Mouse (Mus musculus): Measurements from ENCODE around the gene Pcbd2. TPM values are rescaled to one million over a fixed set of nuclear protein-coding genes. Genes with fewer than 3 reads are reported as not detected.
A peak's percentile ranks its signal among the peaks of the same experiment; 100 is the strongest.
"Not testable (repeated sequence)": the region's sequence is repeated elsewhere in the genome, so short reads cannot be mapped to it uniquely, and the experiment has no call there.

The Pcbd2 gene
- polyA plus RNA-seq, 1 experiment from 2014 or later = 15.4 TPM

- not testable (repeated sequence) for H3K9ac ChIP-seq (replicated peaks; ENCODE audit: low read length); ATAC-seq (ENCODE audit: low FRiP score, low TSS enrichment); H3K27ac ChIP-seq (replicated peaks; ENCODE audit: low read depth, low read length); H3K4me3 ChIP-seq (replicated peaks; ENCODE audit: low read depth, low read length); DNase-seq; H3K4me2 ChIP-seq (ENCODE audit: low read length); H3K27me3 ChIP-seq (ENCODE audit: control insufficient read depth, insufficient read depth, low read length); H3K9me3 ChIP-seq (ENCODE audit: control insufficient read depth, low read length)
- Histone ChIP-seq H3K36me3 (ENCODE audit: control insufficient read depth, insufficient read depth, low read length) (peaks cover 21% of the 10 kb centered on the region), H3K4me1 (ENCODE audit: control insufficient read depth, insufficient read depth, low read length) (peaks cover 16% of the 10 kb centered on the region)
- no CpG with 5 or more reads among the region's 3 CpGs for WGBS
Observed at GRCm38 (mm10) chr13:55695989-55696388, 31.2 kb upstream of the Pcbd2 start.

GRCm38 (mm10) chr13:55704301-55704700 is 22.9 kb upstream of the Pcbd2 start:
- Histone ChIP-seq H3K4me3 (replicated peaks; ENCODE audit: low read depth, low read length) (no peak overlapping the region), H3K27ac (replicated peaks; ENCODE audit: low read depth, low read length) (no peak overlapping the region), H3K36me3 (ENCODE audit: control insufficient read depth, insufficient read depth, low read length) (peaks cover 33% of the 10 kb centered on the region), H3K4me1 (ENCODE audit: control insufficient read depth, insufficient read depth, low read length) (no peaks in the 10 kb centered on the region), H3K9me3 (ENCODE audit: control insufficient read depth, low read length) (no peaks in the 10 kb centered on the region), H3K27me3 (ENCODE audit: control insufficient read depth, insufficient read depth, low read length) (no peaks in the 10 kb centered on the region), H3K9ac (replicated peaks; ENCODE audit: low read length) (no peak overlapping the region), H3K4me2 (ENCODE audit: low read length) (no peak overlapping the region)
- 86% methylated on average over 4 of the region's 4 CpGs for WGBS
- DNase-seq = no peak
- no peak for ATAC-seq (ENCODE audit: low FRiP score, low TSS enrichment)

- peaks cover 4% of the 10 kb centered on the region; the same call in 1 of the 2 replicates for H3K36me3 ChIP-seq (ENCODE audit: control insufficient read depth, insufficient read depth, low read length)
- no peak overlapping the region for H3K9ac ChIP-seq (replicated peaks; ENCODE audit: low read length)
- 92% methylated on average over 3 of the region's 3 CpGs for WGBS
- no peak for ATAC-seq (ENCODE audit: low FRiP score, low TSS enrichment)
- H3K4me2 ChIP-seq (ENCODE audit: low read length) = no peak overlapping the region
- no peak overlapping the region for H3K4me3 ChIP-seq (replicated peaks; ENCODE audit: low read depth, low read length)
- H3K27me3 ChIP-seq (ENCODE audit: control insufficient read depth, insufficient read depth, low read length) = no peaks in the 10 kb centered on the region
- H3K9me3 ChIP-seq (ENCODE audit: control insufficient read depth, low read length) = no peaks in the 10 kb centered on the region
- DNase-seq = no peak
- no peak overlapping the region for H3K27ac ChIP-seq (replicated peaks; ENCODE audit: low read depth, low read length)
- H3K4me1 ChIP-seq (ENCODE audit: control insufficient read depth, insufficient read depth, low read length) = peaks cover 16% of the 10 kb centered on the region; the same call in 1 of the 2 replicates
Observed at GRCm38 (mm10) chr13:55712846-55713245, 14.3 kb upstream of the Pcbd2 start.

GRCm38 (mm10) chr13:55714501-55715166 is 12.5 kb upstream of the Pcbd2 start, which contains the start of gene Txndc15:
TSS of gene Txndc15 (plus strand) at chr13:55714650.
- under 1% methylated on average over 63 of the region's 63 CpGs for WGBS
- H3K27me3 ChIP-seq (ENCODE audit: control insufficient read depth, insufficient read depth, low read length) = no peaks in the 10 kb centered on the region
- H3K4me2 ChIP-seq (ENCODE audit: low read length) = peak within 1 kb of the TSS; percentile 74

GRCm38 (mm10) chr13:55715167-55715512 is 12.0 kb upstream of the Pcbd2 start:
- Histone ChIP-seq H3K4me2 (ENCODE audit: low read length) (peak overlapping the region; percentile 74), H3K9me3 (ENCODE audit: control insufficient read depth, low read length) (no peaks in the 10 kb centered on the region), H3K36me3 (ENCODE audit: control insufficient read depth, insufficient read depth, low read length) (peaks cover 26% of the 10 kb centered on the region), H3K4me3 (replicated peaks; ENCODE audit: low read depth, low read length) (peak overlapping the region; percentile 91), H3K27ac (replicated peaks; ENCODE audit: low read depth, low read length) (peak overlapping the region; percentile 97), H3K27me3 (ENCODE audit: control insufficient read depth, insufficient read depth, low read length) (no peaks in the 10 kb centered on the region), H3K9ac (replicated peaks; ENCODE audit: low read length) (peak overlapping the region; percentile 92), H3K4me1 (ENCODE audit: control insufficient read depth, insufficient read depth, low read length) (peaks cover 16% of the 10 kb centered on the region; the same call in 1 of the 2 replicates)
- DNase-seq (no peak), ATAC-seq (ENCODE audit: low FRiP score, low TSS enrichment) (no peak)
- WGBS = 7% methylated on average over 5 of the region's 5 CpGs

More at GRCm38 (mm10) chr13:55714501-55715166, 12.5 kb upstream of the Pcbd2 start, which contains the start of gene Txndc15:
- no peaks in the 10 kb centered on the region for H3K9me3 ChIP-seq (ENCODE audit: control insufficient read depth, low read length)
- H3K4me1 ChIP-seq (ENCODE audit: control insufficient read depth, insufficient read depth, low read length) = peaks cover 16% of the 10 kb centered on the region; the same call in 1 of the 2 replicates
- peak within 1 kb of the TSS; percentile 92 for H3K9ac ChIP-seq (replicated peaks; ENCODE audit: low read length)
- peak within 1 kb of the TSS; percentile 97 for H3K27ac ChIP-seq (replicated peaks; ENCODE audit: low read depth, low read length)
- ATAC-seq (ENCODE audit: low FRiP score, low TSS enrichment) = peak; percentile 93
- peak; percentile 95 for DNase-seq
- peaks cover 21% of the 10 kb centered on the region for H3K36me3 ChIP-seq (ENCODE audit: control insufficient read depth, insufficient read depth, low read length)
- H3K4me3 ChIP-seq (replicated peaks; ENCODE audit: low read depth, low read length) = peak within 1 kb of the TSS; percentile 91

GRCm38 (mm10) chr13:55715908-55716510 is 11.2 kb upstream of the Pcbd2 start:
- Histone ChIP-seq H3K36me3 (ENCODE audit: control insufficient read depth, insufficient read depth, low read length) (peaks cover 30% of the 10 kb centered on the region), H3K4me1 (ENCODE audit: control insufficient read depth, insufficient read depth, low read length) (peaks cover 16% of the 10 kb centered on the region; the same call in 1 of the 2 replicates), H3K9me3 (ENCODE audit: control insufficient read depth, low read length) (no peaks in the 10 kb centered on the region), H3K4me3 (replicated peaks; ENCODE audit: low read depth, low read length) (peak overlapping the region; percentile 91; the same call in 1 of the 2 replicates), H3K4me2 (ENCODE audit: low read length) (peak overlapping the region; percentile 74), H3K27ac (replicated peaks; ENCODE audit: low read depth, low read length) (no peak overlapping the region), H3K9ac (replicated peaks; ENCODE audit: low read length) (no peak overlapping the region), H3K27me3 (ENCODE audit: control insufficient read depth, insufficient read depth, low read length) (no peaks in the 10 kb centered on the region)
- 86% methylated on average over 7 of the region's 7 CpGs for WGBS
- no peak for ATAC-seq (ENCODE audit: low FRiP score, low TSS enrichment)
- no peak for DNase-seq

- 70% methylated on average over 8 of the region's 8 CpGs for WGBS
- H3K9ac ChIP-seq (replicated peaks; ENCODE audit: low read length) = no peak overlapping the region
- H3K27me3 ChIP-seq (ENCODE audit: control insufficient read depth, insufficient read depth, low read length) = no peaks in the 10 kb centered on the region
- H3K27ac ChIP-seq (replicated peaks; ENCODE audit: low read depth, low read length) = no peak overlapping the region
- no peak overlapping the region for H3K4me3 ChIP-seq (replicated peaks; ENCODE audit: low read depth, low read length)
- H3K4me2 ChIP-seq (ENCODE audit: low read length) = no peak overlapping the region
- peaks cover 74% of the 10 kb centered on the region for H3K36me3 ChIP-seq (ENCODE audit: control insufficient read depth, insufficient read depth, low read length)
- no peak for ATAC-seq (ENCODE audit: low FRiP score, low TSS enrichment)
- H3K4me1 ChIP-seq (ENCODE audit: control insufficient read depth, insufficient read depth, low read length) = 0 out of 2 replicates have a peak, but pooled peaks cover 5% of the 10 kb centered on the region
- DNase-seq = no peak
- H3K9me3 ChIP-seq (ENCODE audit: control insufficient read depth, low read length) = no peaks in the 10 kb centered on the region
Observed at GRCm38 (mm10) chr13:55721516-55721915, 5.7 kb upstream of the Pcbd2 start.

- Histone ChIP-seq H3K4me3 (replicated peaks; ENCODE audit: low read depth, low read length) (no peak overlapping the region), H3K9me3 (ENCODE audit: control insufficient read depth, low read length) (no peaks in the 10 kb centered on the region), H3K4me2 (ENCODE audit: low read length) (no peak overlapping the region), H3K4me1 (ENCODE audit: control insufficient read depth, insufficient read depth, low read length) (0 out of 2 replicates have a peak, but pooled peaks cover under 1% of the 10 kb centered on the region), H3K27ac (replicated peaks; ENCODE audit: low read depth, low read length) (no peak overlapping the region), H3K27me3 (ENCODE audit: control insufficient read depth, insufficient read depth, low read length) (no peaks in the 10 kb centered on the region), H3K36me3 (ENCODE audit: control insufficient read depth, insufficient read depth, low read length) (peaks cover 74% of the 10 kb centered on the region), H3K9ac (replicated peaks; ENCODE audit: low read length) (no peak overlapping the region)
- WGBS = 91% methylated on average over 2 of the region's 2 CpGs
- ATAC-seq (ENCODE audit: low FRiP score, low TSS enrichment) (no peak), DNase-seq (no peak)
Observed at GRCm38 (mm10) chr13:55721995-55722394, 5.2 kb upstream of the Pcbd2 start.

Data from midbrain, embryonic 14.5 days (tissue).